Mouse (Mus musculus) neural tube, embryonic 13.5 days (tissue): ENCODE measurements around the gene Trp53i13. TPM values are rescaled to one million over a fixed set of nuclear protein-coding genes. Genes with fewer than 3 reads are reported as not detected.

Experiments
- ATAC-seq: fragments of 200-750 bp; cut with Nextera tagmentation; 2 replicates; pipeline ENCODE4 v1.8.0; 2017; ENCODE audit warnings: low read depth, mild to moderate bottlenecking, moderate TSS enrichment, moderate library complexity
- H3K27ac ChIP-seq: fragments of 300-500 bp; sonication (generic); replicated peaks from 2 replicates; pipeline ENCODE4 v1.5.1; 2015; ENCODE audit warnings: moderate library complexity, mild to moderate bottlenecking, inconsistent platforms
- H3K27me3 ChIP-seq: fragments of 300-500 bp; sonication (generic); 2 replicates; pipeline ENCODE4 v1.6.1; 2015; ENCODE audit warnings: mild to moderate bottlenecking, inconsistent platforms
- H3K36me3 ChIP-seq: fragments of 300-500 bp; sonication (generic); 2 replicates; pipeline ENCODE4 v1.6.1; 2015; ENCODE audit warnings: mild to moderate bottlenecking, inconsistent platforms
- H3K4me1 ChIP-seq: fragments of 300-500 bp; sonication (generic); replicated peaks from 2 replicates; pipeline ENCODE4 v1.6.1; 2015; ENCODE audit warnings: inconsistent platforms
- H3K4me2 ChIP-seq: fragments of 300-500 bp; sonication (generic); 2 replicates; pipeline ENCODE4 v1.6.1; 2015; ENCODE audit warnings: inconsistent platforms, mild to moderate bottlenecking, moderate library complexity
- H3K4me3 ChIP-seq: fragments of 300-500 bp; sonication (generic); 2 replicates; pipeline ENCODE4 v1.5.1; 2015; ENCODE audit warnings: mild to moderate bottlenecking, inconsistent platforms
- H3K9ac ChIP-seq: fragments of 300-500 bp; sonication (generic); 2 replicates; pipeline ENCODE4 v1.6.1; 2015; ENCODE audit warnings: moderate library complexity, mild to moderate bottlenecking, inconsistent platforms
- H3K9me3 ChIP-seq: fragments of 300-500 bp; sonication (generic); 2 replicates; pipeline ENCODE4 v1.6.1; 2016; ENCODE audit warnings: inconsistent platforms
- WGBS: fragments of 180-500 bp; shearing (Covaris S2); methylation state at CpG from one replicate; pipeline ENCODE4 v1.1.7; 2015; 5-methylcytosine and 5-hydroxymethylcytosine counted together
- polyA plus RNA-seq: library from polyadenylated mRNA; unstranded; fragments of >200 nt; fragmentation: Nextera tagmentation; extraction: Ambion mirVana; gene quantifications from 2 replicates; pipeline ENCODE4 v1.2.1, GENCODE M21; 2015

Gene Trp53i13
- polyA plus RNA-seq, 1 experiment from 2014 or later, result 18.3 TPM

GRCm38 (mm10) chr11:77465111-77465510 is 50.7 kb downstream of the Trp53i13 start:
- H3K36me3 ChIP-seq, result 0 out of 2 replicates have a peak, but pooled peaks cover 1% of the 10 kb centered on the region
- H3K9ac ChIP-seq, result no peak overlapping the region
- H3K27me3 ChIP-seq, result peaks cover 85% of the 10 kb centered on the region
- WGBS, result 43% methylated on average over 3 of the region's 3 CpGs
- H3K4me2 ChIP-seq, result no peak overlapping the region
- peaks cover 23% of the 10 kb centered on the region for H3K4me1 ChIP-seq
- ATAC-seq, result no peak
- no peak overlapping the region for H3K27ac ChIP-seq
- H3K9me3 ChIP-seq, result no peaks in the 10 kb centered on the region
- H3K4me3 ChIP-seq, result no peak overlapping the region

DNA sequence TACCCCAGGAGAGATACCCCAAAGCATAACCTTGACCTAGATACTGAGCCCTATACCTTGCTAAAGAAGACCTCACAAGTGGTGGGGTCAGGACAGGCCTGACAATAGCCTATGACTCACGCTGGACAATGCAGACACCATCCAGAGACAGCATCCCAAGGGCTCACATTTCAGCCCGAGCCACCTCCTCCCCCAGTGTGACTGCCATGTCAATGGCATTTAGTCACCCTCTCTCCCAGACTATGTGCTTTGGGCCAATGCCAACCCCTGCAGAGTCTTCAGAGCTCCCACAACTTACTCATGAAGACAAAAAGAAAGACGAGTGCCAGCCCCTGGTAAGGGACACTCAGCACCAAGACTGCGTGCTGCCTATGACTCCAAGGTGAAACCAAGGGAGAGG is 51.1 kb downstream of the Trp53i13 start:
- 44% methylated on average over 4 of the region's 4 CpGs for WGBS
- H3K9me3 ChIP-seq, result no peaks in the 10 kb centered on the region
- no peak overlapping the region for H3K4me2 ChIP-seq
- H3K9ac ChIP-seq, result no peak overlapping the region
- H3K27me3 ChIP-seq, result peaks cover 88% of the 10 kb centered on the region
- H3K4me1 ChIP-seq, result peaks cover 23% of the 10 kb centered on the region
- ATAC-seq, result no peak
- no peak overlapping the region for H3K27ac ChIP-seq
- H3K4me3 ChIP-seq, result no peak overlapping the region
- no peaks in the 10 kb centered on the region for H3K36me3 ChIP-seq

- 76% methylated on average over 10 of the region's 10 CpGs for WGBS
Observed at GRCm38 (mm10) chr11:77463786-77464185, 52.0 kb downstream of the Trp53i13 start.

GRCm38 (mm10) chr11:77463101-77463445 is 52.7 kb downstream of the Trp53i13 start:
- WGBS, result 49% methylated on average over 8 of the region's 8 CpGs
- Histone ChIP-seq H3K4me2 (peak overlapping the region; percentile 99), H3K4me1 (peaks cover 21% of the 10 kb centered on the region), H3K36me3 (0 out of 2 replicates have a peak, but pooled peaks cover 3% of the 10 kb centered on the region), H3K9ac (no peak overlapping the region), H3K27ac (no peak overlapping the region), H3K9me3 (no peaks in the 10 kb centered on the region), H3K27me3 (peaks cover 89% of the 10 kb centered on the region), H3K4me3 (0 out of 2 replicates have a peak overlapping the region, but pooled peaks have one; percentile 53)
- ATAC-seq, result no peak

More at GRCm38 (mm10) chr11:77463786-77464185, 52.0 kb downstream of the Trp53i13 start:
- Histone ChIP-seq H3K9ac (no peak overlapping the region), H3K27ac (no peak overlapping the region), H3K9me3 (no peaks in the 10 kb centered on the region), H3K4me3 (no peak overlapping the region), H3K36me3 (no peaks in the 10 kb centered on the region), H3K27me3 (peaks cover 94% of the 10 kb centered on the region), H3K4me1 (peaks cover 23% of the 10 kb centered on the region), H3K4me2 (no peak overlapping the region)
- no peak for ATAC-seq

DNA sequence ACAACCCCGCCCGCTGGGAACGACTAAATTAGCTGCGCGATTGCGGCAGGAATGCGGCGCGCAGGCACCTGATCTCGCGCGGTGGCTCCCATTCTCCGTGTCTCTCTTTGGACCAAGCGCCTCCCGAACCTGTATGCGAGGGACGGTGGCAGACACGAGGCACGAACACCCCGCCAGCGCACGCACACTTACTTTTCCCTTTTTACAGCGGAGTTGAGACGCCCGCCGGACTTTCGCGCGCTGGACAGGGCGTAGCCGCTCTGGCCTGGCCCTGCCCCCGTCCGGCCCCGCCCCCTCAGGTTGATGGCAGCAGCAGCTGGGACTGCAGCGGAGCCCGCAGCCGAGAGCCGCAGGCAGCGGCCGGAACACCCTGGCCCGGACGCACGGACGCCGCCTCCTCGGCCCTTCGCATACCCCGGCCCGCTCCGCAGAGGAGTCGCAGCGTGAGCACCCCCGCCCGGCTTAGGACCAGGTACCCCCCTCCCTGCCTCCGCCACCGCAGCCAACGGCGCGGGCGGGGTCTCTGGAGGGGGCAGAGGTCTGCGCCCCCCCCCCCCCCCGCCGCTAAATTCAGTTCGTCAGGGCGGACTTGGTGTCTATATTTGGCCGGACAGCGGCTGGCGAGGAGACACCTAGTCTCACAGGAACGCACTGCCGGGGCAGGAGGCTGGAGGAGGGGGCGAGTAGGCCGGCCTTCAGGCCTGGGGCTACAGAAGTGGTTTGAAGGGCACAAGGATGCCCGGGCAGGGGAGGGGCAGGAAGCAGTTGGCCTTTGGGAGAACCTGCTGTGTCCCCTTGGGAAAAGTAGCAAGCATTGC is 53.3 kb downstream of the Trp53i13 start, which contains the start of gene Coro6:
Gene Coro6 (plus strand): TSS at position 129 of the 818 bp plus-strand sequence.
- H3K4me2 ChIP-seq, result peak within 1 kb of the TSS; percentile 99
- H3K9me3 ChIP-seq, result no peaks in the 10 kb centered on the region
- H3K27ac ChIP-seq, result no peak within 1 kb of the TSS
- peaks cover 16% of the 10 kb centered on the region for H3K4me1 ChIP-seq
- peak; percentile 60; the same call in 1 of the 2 replicates for ATAC-seq
- H3K9ac ChIP-seq, result peak within 1 kb of the TSS; percentile 69
- peak within 1 kb of the TSS; percentile 53 for H3K4me3 ChIP-seq
- WGBS, result 1% methylated on average over 68 of the region's 73 CpGs
- peaks cover 9% of the 10 kb centered on the region for H3K36me3 ChIP-seq
- H3K27me3 ChIP-seq, result peaks cover 83% of the 10 kb centered on the region

- peak overlapping the region; percentile 99 for H3K4me2 ChIP-seq
- peaks cover 77% of the 10 kb centered on the region for H3K27me3 ChIP-seq
- peaks cover 9% of the 10 kb centered on the region for H3K36me3 ChIP-seq
- ATAC-seq, result 0 out of 2 replicates have a peak, but pooled peaks have one; percentile 9
- WGBS, result 3% methylated on average over 6 of the region's 6 CpGs
- H3K27ac ChIP-seq, result no peak overlapping the region
- H3K4me3 ChIP-seq, result peak overlapping the region; percentile 53
- H3K4me1 ChIP-seq, result peaks cover 14% of the 10 kb centered on the region
- peak overlapping the region; percentile 69 for H3K9ac ChIP-seq
- no peaks in the 10 kb centered on the region for H3K9me3 ChIP-seq
Observed at GRCm38 (mm10) chr11:77461856-77462255, 53.9 kb downstream of the Trp53i13 start.

Other genes starting within 250 kb of the Trp53i13 start
- 0.22 and 0.31 TPM in 2 replicates for gene Coro6, start 53.6 kb downstream of the Trp53i13 start, polyA plus RNA-seq
- gene Ankrd13b, start 26.3 kb downstream of the Trp53i13 start, polyA plus RNA-seq, result 33.7 and 37.9 TPM in 2 replicates
- gene Git1, start 22.4 kb downstream of the Trp53i13 start, polyA plus RNA-seq, result 11.5 and 14.1 TPM in 2 replicates
- 2.6 and 2.9 TPM in 2 replicates for gene Abhd15, start 859 bp downstream of the Trp53i13 start, polyA plus RNA-seq
- gene Gm10392, start 3.2 kb upstream of the Trp53i13 start, polyA plus RNA-seq, result 0.15 TPM in 1 of 2 replicates, not detected in the other
- gene Taok1, start 91.8 kb upstream of the Trp53i13 start, polyA plus RNA-seq, result 18.3 and 18.8 TPM in 2 replicates
- 3.9 and 4.0 TPM in 2 replicates for gene Nufip2, start 170.2 kb upstream of the Trp53i13 start, polyA plus RNA-seq
- 4.2 and 5.6 TPM in 2 replicates for gene Cryba1, start 209.3 kb upstream of the Trp53i13 start, polyA plus RNA-seq
- gene Myo18a, start 247.3 kb upstream of the Trp53i13 start, polyA plus RNA-seq, result 43.2 and 44.2 TPM in 2 replicates